Mouse (Mus musculus): ENCODE data around the gene Zkscan5. TPM values are rescaled to one million over a fixed set of nuclear protein-coding genes. Genes with fewer than 3 reads are reported as not detected.

Gene Zkscan5
- 18.4 and 18.9 TPM in 2 replicates for polyA plus RNA-seq (2016; fragmentation: Nextera tagmentation; extraction: Ambion mirVana)

GRCm38 (mm10) chr5:145203936-145204691, at the start of gene Zkscan5:
Gene Zkscan5 (plus strand): TSS chr5:145204562.
- peak; percentile 96 for DNase-seq (ENCODE audit: extremely low spot score, low spot score)
- Histone ChIP-seq H3K27me3 (ENCODE audit: poor library complexity, severe bottlenecking) (no peaks in the 10 kb centered on the region), H3K4me1 (peaks cover 32% of the 10 kb centered on the region), H3K4me3 (peak within 1 kb of the TSS; percentile 67), H3K9me3 (no peaks in the 10 kb centered on the region), H3K27ac (peak within 1 kb of the TSS; percentile 80), H3K36me3 (replicated peaks) (peaks cover 24% of the 10 kb centered on the region)
- WGBS: under 1% methylated on average over 22 of the region's 22 CpGs

- no peaks in the 10 kb centered on the region for H3K27me3 ChIP-seq (ENCODE audit: poor library complexity, severe bottlenecking)
- peaks cover 84% of the 10 kb centered on the region for H3K36me3 ChIP-seq (replicated peaks)
- peaks cover 9% of the 10 kb centered on the region for H3K4me1 ChIP-seq
- H3K9me3 ChIP-seq: no peaks in the 10 kb centered on the region
- H3K27ac ChIP-seq: no peak overlapping the region
- 95% methylated on average over 14 of the region's 14 CpGs for WGBS
- DNase-seq (ENCODE audit: extremely low spot score, low spot score): no peak
- H3K4me3 ChIP-seq: no peak overlapping the region
These were observed 43.0 kb upstream of the Zkscan5 start for GRCm38 (mm10) chr5:145161361-145161760.

GRCm38 (mm10) chr5:145164710-145165109, 39.7 kb upstream of the Zkscan5 start:
- 76% methylated on average over 3 of the region's 3 CpGs for WGBS
- peaks cover 56% of the 10 kb centered on the region for H3K36me3 ChIP-seq (replicated peaks)

GRCm38 (mm10) chr5:145165184-145165583, 39.2 kb upstream of the Zkscan5 start:
- 91% methylated on average over 15 of the region's 15 CpGs for WGBS
- Histone ChIP-seq H3K4me1 (peaks cover 25% of the 10 kb centered on the region), H3K4me3 (no peak overlapping the region; the same call in 1 of the 2 replicates), H3K27me3 (ENCODE audit: poor library complexity, severe bottlenecking) (no peaks in the 10 kb centered on the region), H3K9me3 (no peaks in the 10 kb centered on the region), H3K27ac (no peak overlapping the region), H3K36me3 (replicated peaks) (peaks cover 56% of the 10 kb centered on the region)
- DNase-seq (ENCODE audit: extremely low spot score, low spot score): no peak

More at GRCm38 (mm10) chr5:145164710-145165109, 39.7 kb upstream of the Zkscan5 start:
- no peak overlapping the region; the same call in 1 of the 2 replicates for H3K4me3 ChIP-seq
- H3K9me3 ChIP-seq: no peaks in the 10 kb centered on the region
- no peak overlapping the region for H3K27ac ChIP-seq
- H3K27me3 ChIP-seq (ENCODE audit: poor library complexity, severe bottlenecking): no peaks in the 10 kb centered on the region
- H3K4me1 ChIP-seq: peaks cover 25% of the 10 kb centered on the region
- no peak for DNase-seq (ENCODE audit: extremely low spot score, low spot score)

GRCm38 (mm10) chr5:145166536-145167305, 37.6 kb upstream of the Zkscan5 start, which contains the start of the genes Ptcd1 and Cpsf4:
Gene Ptcd1 (minus strand): TSS chr5:145167108.
Gene Cpsf4 (plus strand): TSS chr5:145167213.
- Histone ChIP-seq H3K4me3 (peak within 1 kb of the TSS; percentile 89), H3K4me1 (peaks cover 25% of the 10 kb centered on the region), H3K9me3 (no peaks in the 10 kb centered on the region), H3K27me3 (ENCODE audit: poor library complexity, severe bottlenecking) (no peaks in the 10 kb centered on the region), H3K36me3 (replicated peaks) (peaks cover 56% of the 10 kb centered on the region), H3K27ac (peak within 1 kb of the TSS; percentile 93)
- peak; percentile 100 for DNase-seq (ENCODE audit: extremely low spot score, low spot score)
- WGBS: under 1% methylated on average over 51 of the region's 51 CpGs

GRCm38 (mm10) chr5:145167306-145167661, 37.1 kb upstream of the Zkscan5 start:
- WGBS: 0% methylated on average over 28 of the region's 28 CpGs
- Histone ChIP-seq H3K9me3 (no peaks in the 10 kb centered on the region), H3K27ac (peak overlapping the region; percentile 93), H3K27me3 (ENCODE audit: poor library complexity, severe bottlenecking) (no peaks in the 10 kb centered on the region), H3K4me3 (peak overlapping the region; percentile 89), H3K36me3 (replicated peaks) (peaks cover 56% of the 10 kb centered on the region), H3K4me1 (peaks cover 25% of the 10 kb centered on the region)
- no peak for DNase-seq (ENCODE audit: extremely low spot score, low spot score)

GRCm38 (mm10) chr5:145178461-145178980, 25.8 kb upstream of the Zkscan5 start:
- WGBS: 88% methylated on average over 18 of the region's 18 CpGs
- DNase-seq (ENCODE audit: extremely low spot score, low spot score): no peak
- no peaks in the 10 kb centered on the region for H3K9me3 ChIP-seq
- H3K27ac ChIP-seq: no peak overlapping the region
- no peak overlapping the region for H3K4me3 ChIP-seq
- H3K36me3 ChIP-seq (replicated peaks): peaks cover 100% of the 10 kb centered on the region
- no peaks in the 10 kb centered on the region for H3K4me1 ChIP-seq
- no peaks in the 10 kb centered on the region for H3K27me3 ChIP-seq (ENCODE audit: poor library complexity, severe bottlenecking)

GRCm38 (mm10) chr5:145185244-145185643, 19.1 kb upstream of the Zkscan5 start:
- DNase-seq (ENCODE audit: extremely low spot score, low spot score): no peak
- Histone ChIP-seq H3K9me3 (no peaks in the 10 kb centered on the region), H3K27me3 (ENCODE audit: poor library complexity, severe bottlenecking) (no peaks in the 10 kb centered on the region), H3K27ac (no peak overlapping the region), H3K36me3 (replicated peaks) (peaks cover 90% of the 10 kb centered on the region), H3K4me3 (no peak overlapping the region), H3K4me1 (peaks cover 6% of the 10 kb centered on the region)
- WGBS: 89% methylated on average over 2 of the region's 2 CpGs

- Histone ChIP-seq H3K4me1 (peaks cover 19% of the 10 kb centered on the region), H3K4me3 (no peak overlapping the region), H3K27ac (no peak overlapping the region), H3K27me3 (ENCODE audit: poor library complexity, severe bottlenecking) (no peaks in the 10 kb centered on the region), H3K36me3 (replicated peaks) (peaks cover 54% of the 10 kb centered on the region), H3K9me3 (no peaks in the 10 kb centered on the region)
- no peak for DNase-seq (ENCODE audit: extremely low spot score, low spot score)
- 93% methylated on average over 6 of the region's 6 CpGs for WGBS
These were observed 14.9 kb upstream of the Zkscan5 start for GRCm38 (mm10) chr5:145189416-145189815.

- Histone ChIP-seq H3K27me3 (ENCODE audit: poor library complexity, severe bottlenecking) (no peaks in the 10 kb centered on the region), H3K4me3 (peak overlapping the region; percentile 89), H3K36me3 (replicated peaks) (peaks cover 54% of the 10 kb centered on the region), H3K9me3 (no peaks in the 10 kb centered on the region), H3K27ac (peak overlapping the region; percentile 96), H3K4me1 (peaks cover 19% of the 10 kb centered on the region)
- no peak for DNase-seq (ENCODE audit: extremely low spot score, low spot score)
- WGBS: 60% methylated on average over 5 of the region's 5 CpGs
These were observed 14.0 kb upstream of the Zkscan5 start for GRCm38 (mm10) chr5:145190373-145190772.

- peak overlapping the region; percentile 96 for H3K27ac ChIP-seq
- H3K4me1 ChIP-seq: peaks cover 19% of the 10 kb centered on the region
- H3K4me3 ChIP-seq: peak overlapping the region; percentile 89
- DNase-seq (ENCODE audit: extremely low spot score, low spot score): peak; percentile 92
- H3K36me3 ChIP-seq (replicated peaks): peaks cover 54% of the 10 kb centered on the region
- H3K27me3 ChIP-seq (ENCODE audit: poor library complexity, severe bottlenecking): no peaks in the 10 kb centered on the region
- H3K9me3 ChIP-seq: no peaks in the 10 kb centered on the region
- WGBS: 1% methylated on average over 41 of the region's 41 CpGs
These were observed 13.2 kb upstream of the Zkscan5 start for GRCm38 (mm10) chr5:145190875-145191798.

GRCm38 (mm10) chr5:145191962-145192361, 12.4 kb upstream of the Zkscan5 start, which contains the start of gene Atp5j2:
Gene Atp5j2 (minus strand): TSS chr5:145192062.
- Histone ChIP-seq H3K27ac (peak within 1 kb of the TSS; percentile 96), H3K27me3 (ENCODE audit: poor library complexity, severe bottlenecking) (no peaks in the 10 kb centered on the region), H3K4me1 (peaks cover 19% of the 10 kb centered on the region), H3K4me3 (peak within 1 kb of the TSS; percentile 89), H3K9me3 (no peaks in the 10 kb centered on the region), H3K36me3 (replicated peaks) (peaks cover 47% of the 10 kb centered on the region)
- WGBS: 84% methylated on average over 2 of the region's 2 CpGs
- DNase-seq (ENCODE audit: extremely low spot score, low spot score): no peak
